Mouse (Mus musculus): ENCODE data around the gene Dnah11. TPM values are rescaled to one million over a fixed set of nuclear protein-coding genes. Genes with fewer than 3 reads are reported as not detected.

Gene Dnah11
- total and polyA plus RNA-seq, 3 experiments: 0.11 to 0.77 TPM; not detected in 1

DNA sequence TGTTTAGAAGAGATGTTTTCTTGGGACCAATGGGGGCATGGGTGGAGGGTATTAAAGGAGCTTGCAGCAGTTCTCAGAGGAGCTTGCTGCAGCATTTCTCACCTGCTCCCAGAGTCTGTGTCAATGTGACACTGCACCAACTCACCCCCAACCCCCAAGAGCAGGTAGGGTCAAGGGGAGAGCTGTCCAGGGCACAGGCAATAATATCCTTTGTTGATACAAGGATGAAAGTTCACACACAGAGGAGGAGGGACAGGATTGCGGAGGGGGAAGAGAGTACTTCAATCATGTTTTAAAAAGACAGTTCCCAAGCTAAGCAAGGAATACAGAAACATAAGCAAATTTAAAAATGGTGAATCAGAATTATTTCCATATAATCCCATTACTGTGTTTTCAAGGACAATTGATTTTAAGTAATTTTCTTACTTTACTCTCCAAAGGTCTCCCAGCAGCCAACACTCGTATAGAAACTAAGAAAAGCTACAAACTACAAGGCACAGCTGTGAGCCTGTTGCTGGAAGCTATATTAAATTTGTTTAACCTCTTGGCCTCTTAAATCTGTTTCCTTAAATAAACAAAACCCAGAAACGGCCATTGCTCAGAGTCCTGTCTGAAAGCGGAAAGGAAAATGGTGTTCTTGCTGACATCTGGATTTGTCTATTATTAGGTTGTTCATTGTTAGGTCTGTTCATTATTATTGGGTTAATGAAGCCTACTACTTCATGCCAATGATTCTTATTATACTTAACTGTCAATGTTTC is 12.5 kb downstream of the Dnah11 start:
- H3K4me3 ChIP-seq (ENCODE audit: control insufficient read depth in 1 of 2, insufficient read depth in 1 of 2, low read depth in 2 of 2, low read length in 2 of 2): no peak overlapping the region
- H3K4me1 ChIP-seq (ENCODE audit: control insufficient read depth in 1 of 2, insufficient read depth in 2 of 2, low read length in 2 of 2): 0 out of 4 replicates have a peak, but pooled peaks cover 0 to 2% of the 10 kb centered on the region in 2 experiments
- no peaks in the 10 kb centered on the region for H3K9me3 ChIP-seq (replicated peaks; ENCODE audit: insufficient read depth, low read length)
- H3K27ac ChIP-seq (ENCODE audit: control insufficient read depth, low read depth, low read length): no peak overlapping the region
- no peak overlapping the region for H3K9ac ChIP-seq (ENCODE audit: control insufficient read depth, low read depth, low read length, poor library complexity, severe bottlenecking)
- H3K36me3 ChIP-seq (ENCODE audit: control insufficient read depth in 1 of 2, insufficient read depth in 2 of 2, low read length in 2 of 2): peaks cover 0 to 2% of the 10 kb centered on the region in 2 experiments; a peak in 1 of 4 replicates
- TF ChIP-seq NRF1 (IDR thresholded peaks at IDR 0.05; ENCODE audit: insufficient read depth, low read depth, low read length, poor library complexity, severe bottlenecking) (no peak), ZMIZ1 (IDR thresholded peaks at IDR 0.05; ENCODE audit: low read depth, low read length) (no peak), ELF1 (IDR thresholded peaks at IDR 0.05; ENCODE audit: low read depth, low read length) (no peak)
- no peak for DNase-seq (ENCODE audit: low read depth, low spot score)
- H3K27me3 ChIP-seq (ENCODE audit: control insufficient read depth in 1 of 2, insufficient read depth in 2 of 2, low read length in 2 of 2): peaks cover 1 to 7% of the 10 kb centered on the region in 2 experiments
- no peaks in the 10 kb centered on the region for H3K79me2 ChIP-seq (ENCODE audit: control insufficient read depth, insufficient read depth, low read length, poor library complexity)

DNA sequence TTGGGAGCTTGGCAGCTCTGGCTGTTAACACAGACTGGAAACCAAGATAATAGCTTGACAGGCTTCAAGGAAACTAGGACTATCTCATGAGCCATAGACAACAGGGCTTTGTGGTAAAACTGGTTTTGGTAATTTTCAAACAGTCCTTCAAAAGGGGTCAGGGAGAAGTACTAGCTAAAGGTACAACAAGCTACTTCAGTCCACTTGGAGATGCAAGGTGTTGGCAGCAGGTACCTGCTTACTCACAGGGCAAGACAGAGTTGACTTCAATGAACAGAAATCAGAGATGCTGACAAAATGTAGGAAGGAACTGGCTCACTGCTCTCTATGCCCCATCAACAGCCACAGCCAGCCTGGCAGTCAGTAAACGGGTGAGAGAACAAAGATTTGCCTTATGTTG is 14.1 kb downstream of the Dnah11 start:
- H3K36me3 ChIP-seq (ENCODE audit: control insufficient read depth in 1 of 2, insufficient read depth in 2 of 2, low read length in 2 of 2): no peaks in the 10 kb centered on the region; a peak in 1 of 4 replicates
- no peak overlapping the region for H3K4me3 ChIP-seq (ENCODE audit: control insufficient read depth in 1 of 2, insufficient read depth in 1 of 2, low read depth in 2 of 2, low read length in 2 of 2)
- H3K79me2 ChIP-seq (ENCODE audit: control insufficient read depth, insufficient read depth, low read length, poor library complexity): no peaks in the 10 kb centered on the region
- DNase-seq (ENCODE audit: low read depth, low spot score): no peak
- H3K9ac ChIP-seq (ENCODE audit: control insufficient read depth, low read depth, low read length, poor library complexity, severe bottlenecking): no peak overlapping the region
- H3K27me3 ChIP-seq (ENCODE audit: control insufficient read depth in 1 of 2, insufficient read depth in 2 of 2, low read length in 2 of 2): peaks cover 1 to 7% of the 10 kb centered on the region in 2 experiments
- no peak overlapping the region for H3K27ac ChIP-seq (ENCODE audit: control insufficient read depth, low read depth, low read length)
- H3K4me1 ChIP-seq (ENCODE audit: control insufficient read depth in 1 of 2, insufficient read depth in 2 of 2, low read length in 2 of 2): 0 out of 4 replicates have a peak, but pooled peaks cover 0 to 2% of the 10 kb centered on the region in 2 experiments
- no peaks in the 10 kb centered on the region for H3K9me3 ChIP-seq (replicated peaks; ENCODE audit: insufficient read depth, low read length)
- peak in 1 of 2 experiments; percentile 26; a peak in 1 of 4 replicates for TF ChIP-seq EP300 (IDR thresholded peaks at IDR 0.05; ENCODE audit: low read depth in 1 of 2, low read length in 2 of 2)
- no peak for TF ChIP-seq RCOR1 (IDR thresholded peaks at IDR 0.05; ENCODE audit: low read depth, low read length)

DNA sequence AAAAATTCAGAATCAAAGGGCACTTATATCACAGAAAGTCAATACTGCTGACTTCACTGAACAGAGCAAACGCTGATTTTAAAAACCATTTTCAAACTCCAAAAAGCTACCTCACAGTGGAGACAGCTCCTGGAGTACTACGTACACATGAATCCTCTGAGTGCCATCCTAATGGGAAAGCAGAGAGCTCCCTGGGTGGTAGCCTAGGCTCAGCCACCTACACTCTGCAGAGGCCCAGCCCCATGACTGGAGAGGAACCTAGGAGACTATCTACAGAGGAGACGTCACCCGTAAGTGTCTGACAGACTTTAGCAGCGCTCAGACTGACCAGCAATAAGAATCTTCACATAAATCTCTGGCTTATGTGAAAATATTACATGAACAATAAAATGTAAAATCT is 21.1 kb downstream of the Dnah11 start:
- no peaks in the 10 kb centered on the region for H3K9me3 ChIP-seq (replicated peaks; ENCODE audit: insufficient read depth, low read length)
- H3K36me3 ChIP-seq (ENCODE audit: control insufficient read depth in 1 of 2, insufficient read depth in 2 of 2, low read length in 2 of 2): no peaks in the 10 kb centered on the region
- no peak overlapping the region for H3K9ac ChIP-seq (ENCODE audit: control insufficient read depth, low read depth, low read length, poor library complexity, severe bottlenecking)
- no peaks in the 10 kb centered on the region for H3K79me2 ChIP-seq (ENCODE audit: control insufficient read depth, insufficient read depth, low read length, poor library complexity)
- TF ChIP-seq USF2 (IDR thresholded peaks at IDR 0.05; ENCODE audit: borderline replicate concordance in 1 of 2, insufficient read depth in 1 of 2, low read depth in 1 of 2, low read length in 2 of 2) (no peak), POLR2A (IDR thresholded peaks at IDR 0.05; ENCODE audit: control insufficient read depth in 1 of 2, insufficient read depth in 1 of 2, low read depth in 1 of 2, low read length in 2 of 2, poor library complexity in 1 of 2) (no peak), NRF1 (IDR thresholded peaks at IDR 0.05; ENCODE audit: insufficient read depth, low read depth, low read length, poor library complexity, severe bottlenecking) (no peak), SMC3 (IDR thresholded peaks at IDR 0.05; ENCODE audit: low read depth, low read length) (no peak), MEF2A (IDR thresholded peaks at IDR 0.05; ENCODE audit: extremely low read depth, insufficient replicate concordance, low read depth, low read length, poor library complexity, severe bottlenecking) (no peak), MYC (IDR thresholded peaks at IDR 0.05; ENCODE audit: low read depth, low read length) (no peak), UBTF (IDR thresholded peaks at IDR 0.05; ENCODE audit: borderline replicate concordance, insufficient read depth, low read depth, low read length) (no peak), CTCF (IDR thresholded peaks at IDR 0.05 in 2 of 3, conservative IDR thresholded peaks at IDR 0.05 in 1 of 3; ENCODE audit: control insufficient read depth in 1 of 3, insufficient read depth in 1 of 3, low read depth in 2 of 3, low read length in 3 of 3, poor library complexity in 1 of 3, severe bottlenecking in 1 of 3) (no peak), ZNF384 (IDR thresholded peaks at IDR 0.05; ENCODE audit: low read depth, low read length) (no peak), POLR2AphosphoS5 (IDR thresholded peaks at IDR 0.05; ENCODE audit: borderline replicate concordance, low read depth, low read length) (no peak), BHLHE40 (IDR thresholded peaks at IDR 0.05; ENCODE audit: borderline replicate concordance, low read depth, low read length) (no peak), ZMIZ1 (IDR thresholded peaks at IDR 0.05; ENCODE audit: low read depth, low read length) (no peak), ZKSCAN1 (IDR thresholded peaks at IDR 0.05; ENCODE audit: low read depth, low read length) (no peak)
- no peak for DNase-seq (ENCODE audit: low read depth, low spot score)
- H3K4me1 ChIP-seq (ENCODE audit: control insufficient read depth in 1 of 2, insufficient read depth in 2 of 2, low read length in 2 of 2): no peaks in the 10 kb centered on the region
- H3K4me3 ChIP-seq (ENCODE audit: control insufficient read depth in 1 of 2, insufficient read depth in 1 of 2, low read depth in 2 of 2, low read length in 2 of 2): no peak overlapping the region
- H3K27ac ChIP-seq (ENCODE audit: control insufficient read depth, low read depth, low read length): no peak overlapping the region
- no peaks in the 10 kb centered on the region for H3K27me3 ChIP-seq (ENCODE audit: control insufficient read depth in 1 of 2, insufficient read depth in 2 of 2, low read length in 2 of 2)
